Mouse (Mus musculus) left cerebral cortex, postnatal 4 days (tissue): Measurements from ENCODE around the gene Man1a. TPM values are rescaled to one million over a fixed set of nuclear protein-coding genes. Genes with fewer than 3 reads are reported as not detected.

Source experiments
- DNase-seq: peaks from one replicate; pipeline ENCODE4 v3.0.0-alpha.2; 2022
- intact Hi-C: fragments of 180-260 bp; cut with DNase I; formaldehyde crosslinking; loops from one replicate; pipeline ENCODE4 v1.15.1; 2025
- total RNA-seq, 2 experiments: library from RNA; stranded (reverse); gene quantifications; 2 replicates each; pipeline ENCODE4 v1.2.3; 2021

Man1a gene
- total RNA-seq, 2 experiments from 2014 or later, result 21.1 to 21.7 TPM

DNA sequence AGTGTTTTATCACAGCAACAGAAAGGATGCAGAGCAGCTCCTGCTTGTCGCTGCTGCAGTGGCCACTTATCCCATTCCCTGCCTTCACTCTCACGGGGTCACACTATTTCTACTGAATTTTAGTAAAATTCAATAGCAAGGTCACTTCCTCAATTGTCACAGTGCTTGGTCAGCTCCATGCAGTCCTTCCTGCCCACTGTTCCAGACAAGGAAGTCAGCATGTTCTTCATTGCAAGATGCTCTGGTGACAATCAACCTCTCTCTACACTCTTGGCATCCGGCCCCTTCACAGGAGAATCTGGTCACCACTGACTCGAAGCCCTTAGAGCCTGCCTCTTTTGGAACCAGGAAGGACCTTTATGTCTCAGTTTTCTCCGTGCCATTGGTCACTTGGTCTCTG is 148.5 kb downstream of the Man1a start:
- intact Hi-C loops, result no loop called here
- DNase-seq, result no peak

DNA sequence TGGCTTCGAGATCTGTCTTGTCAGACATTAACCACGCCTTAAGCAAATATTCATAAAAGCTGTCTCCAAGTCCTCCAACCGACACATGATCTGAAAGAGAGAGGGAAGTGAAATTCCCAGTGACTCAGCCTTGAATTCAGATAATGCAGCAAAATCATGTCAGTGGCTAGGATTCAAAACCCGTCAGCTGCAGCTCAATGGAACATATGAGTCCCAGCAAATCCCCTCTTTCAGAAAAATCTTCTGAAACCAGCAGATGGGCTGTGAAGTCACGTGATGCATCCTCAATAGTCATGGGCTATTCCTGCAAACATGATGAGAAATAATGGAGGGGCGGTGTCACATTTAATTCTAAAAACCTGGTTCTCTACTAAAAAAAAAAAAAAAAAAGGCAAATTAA is 151.0 kb downstream of the Man1a start:
- DNase-seq, result no peak
- intact Hi-C loops, result no loop called here

DNA sequence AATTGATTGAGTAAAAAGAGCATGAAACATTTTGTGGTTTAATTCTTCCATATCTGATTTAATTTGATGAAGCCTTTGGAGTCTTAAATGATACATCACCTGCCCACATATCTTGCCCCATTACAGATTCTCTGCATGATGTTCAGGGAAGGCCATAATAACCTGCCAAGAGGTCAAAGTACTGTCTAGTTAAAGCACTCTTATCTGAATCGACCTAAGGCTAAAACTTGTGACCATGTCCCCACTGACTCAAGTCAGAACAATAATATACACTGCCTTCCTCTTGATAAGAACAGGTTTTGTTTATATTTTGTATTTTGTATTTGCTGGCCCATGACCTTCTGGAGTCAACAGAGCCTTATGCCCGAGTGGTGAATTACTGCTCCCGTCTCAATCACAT is 154.2 kb downstream of the Man1a start:
- intact Hi-C loops, result no loop called here
- DNase-seq, result no peak

DNA sequence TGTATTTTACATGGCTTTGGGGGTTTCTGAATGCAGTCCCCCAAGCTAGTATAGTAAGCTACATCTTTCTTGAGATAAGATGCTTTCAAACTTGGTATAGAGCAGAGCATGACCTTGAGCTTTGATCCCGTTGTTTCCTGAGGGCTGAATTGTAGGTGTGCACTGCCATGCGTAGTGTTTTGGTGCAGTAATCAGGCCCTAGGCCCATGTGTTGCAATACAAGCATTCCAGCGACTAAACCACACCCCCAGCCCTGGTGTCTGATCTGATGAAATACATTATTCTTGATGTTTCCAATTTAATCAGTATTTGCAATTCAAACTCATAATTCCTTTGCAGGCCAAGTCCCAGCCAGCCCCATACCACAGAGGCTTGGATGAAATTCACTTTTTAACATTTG is 158.9 kb downstream of the Man1a start:
- intact Hi-C loops, result no loop called here
- DNase-seq, result no peak

DNA sequence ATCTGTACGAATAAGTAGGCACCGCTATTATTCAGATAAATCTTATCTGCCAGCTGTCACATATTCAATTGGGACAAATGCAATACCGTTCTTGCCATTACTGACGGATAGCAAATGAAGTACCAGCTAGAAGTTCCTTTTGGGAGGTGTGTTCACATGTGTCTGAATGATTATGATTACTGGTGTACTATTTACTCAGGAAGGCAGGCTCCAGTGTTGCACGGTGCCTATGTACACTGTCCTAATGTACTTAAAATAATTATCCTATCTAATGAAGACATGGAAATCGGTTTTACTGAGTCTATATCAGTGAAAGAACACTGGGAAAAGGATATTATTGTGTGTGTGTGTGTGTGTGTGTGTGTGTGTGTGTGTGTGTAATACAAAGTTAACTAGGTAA is 160.7 kb downstream of the Man1a start:
- no peak for DNase-seq
- intact Hi-C loops, result no loop called here

DNA sequence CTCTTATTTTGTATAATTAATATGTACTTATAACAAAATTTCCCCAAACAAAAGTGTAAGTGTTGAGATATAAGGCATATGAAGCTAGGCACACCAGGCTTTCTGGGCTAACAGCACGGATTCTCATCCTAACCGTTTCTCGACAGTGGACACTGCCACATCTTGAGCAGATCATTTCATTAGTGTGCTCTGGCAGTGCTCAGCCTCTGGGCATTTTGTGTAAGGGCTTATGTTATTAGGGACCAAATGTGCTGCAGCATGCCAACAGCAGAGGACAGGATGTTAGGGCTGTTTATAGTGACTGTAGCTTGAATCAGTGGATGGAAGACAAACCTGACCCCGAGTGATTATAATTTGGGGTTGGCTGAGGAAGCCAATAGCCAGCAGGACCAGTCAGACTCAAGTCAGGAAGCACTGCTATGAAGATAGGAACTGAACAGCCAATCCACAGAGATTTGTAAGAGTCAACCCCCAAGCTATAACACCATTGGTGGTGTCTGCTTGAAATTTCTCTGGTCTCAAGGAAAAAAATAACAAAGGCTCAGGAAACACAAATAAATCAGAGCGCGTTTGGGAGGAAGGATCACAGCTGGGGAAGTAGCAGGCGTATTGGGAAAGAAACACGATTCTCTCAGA is 161.3 kb downstream of the Man1a start:
- intact Hi-C loops, result no loop called here
- no peak for DNase-seq

DNA sequence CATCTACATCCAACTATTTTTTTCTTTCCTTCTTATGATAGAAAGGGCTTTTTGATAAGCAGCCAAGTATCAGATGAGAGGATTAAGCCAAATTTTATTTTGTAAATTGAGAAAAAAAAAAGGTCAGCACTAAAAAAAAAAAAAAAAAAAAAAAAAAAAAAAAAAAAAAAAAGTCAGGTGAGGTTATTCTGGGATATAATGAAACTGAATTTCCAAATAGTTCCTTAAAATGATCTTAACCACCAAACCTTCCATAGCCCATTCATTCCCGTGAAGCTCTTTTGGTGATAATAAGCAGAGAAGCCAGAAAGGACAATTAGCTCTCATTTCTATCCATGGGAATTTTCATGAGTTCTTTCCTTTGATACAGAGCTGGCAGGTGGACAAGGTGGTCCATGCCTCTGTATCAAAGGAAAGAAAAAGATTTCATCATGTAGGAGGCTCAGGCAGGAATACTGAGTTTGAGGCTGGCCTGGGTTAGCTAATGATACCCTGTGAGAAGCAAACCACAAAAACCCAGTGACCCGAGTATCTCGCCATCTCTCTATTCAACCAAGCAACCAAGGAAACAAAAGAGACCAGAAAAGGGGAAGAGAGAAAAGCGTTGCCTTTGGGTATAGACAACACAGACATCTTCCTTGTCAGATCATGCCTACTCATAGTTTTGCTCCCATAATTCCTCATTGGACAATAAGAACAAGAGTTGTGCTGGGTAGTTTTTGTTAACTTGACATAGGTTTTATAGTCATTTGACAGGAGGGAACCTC is 162.7 kb downstream of the Man1a start:
- intact Hi-C loops, result no loop called here

DNA sequence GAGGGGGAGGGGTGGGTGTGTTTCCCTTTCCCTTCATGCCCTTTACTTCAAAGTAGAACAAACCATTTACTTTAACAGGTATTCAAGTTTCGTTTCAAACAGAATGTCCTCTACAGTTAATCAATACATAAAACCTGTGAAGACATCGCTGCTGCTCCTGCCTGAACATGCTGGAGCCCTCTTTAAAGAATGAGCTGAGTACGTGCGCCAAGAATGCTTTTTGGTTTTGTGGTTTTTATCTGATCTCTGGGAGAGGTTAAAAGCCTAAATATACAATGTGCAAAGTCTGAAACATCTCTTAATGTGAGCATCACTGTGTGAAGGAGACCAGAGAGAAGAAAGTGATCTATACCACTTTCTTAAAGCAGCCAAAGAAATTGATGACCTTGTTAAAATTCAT is 186.9 kb downstream of the Man1a start:
- intact Hi-C loops, result no loop called here
- no peak for DNase-seq

More for the DNA sequence above, 162.7 kb downstream of the Man1a start:
- no peak for DNase-seq

DNA sequence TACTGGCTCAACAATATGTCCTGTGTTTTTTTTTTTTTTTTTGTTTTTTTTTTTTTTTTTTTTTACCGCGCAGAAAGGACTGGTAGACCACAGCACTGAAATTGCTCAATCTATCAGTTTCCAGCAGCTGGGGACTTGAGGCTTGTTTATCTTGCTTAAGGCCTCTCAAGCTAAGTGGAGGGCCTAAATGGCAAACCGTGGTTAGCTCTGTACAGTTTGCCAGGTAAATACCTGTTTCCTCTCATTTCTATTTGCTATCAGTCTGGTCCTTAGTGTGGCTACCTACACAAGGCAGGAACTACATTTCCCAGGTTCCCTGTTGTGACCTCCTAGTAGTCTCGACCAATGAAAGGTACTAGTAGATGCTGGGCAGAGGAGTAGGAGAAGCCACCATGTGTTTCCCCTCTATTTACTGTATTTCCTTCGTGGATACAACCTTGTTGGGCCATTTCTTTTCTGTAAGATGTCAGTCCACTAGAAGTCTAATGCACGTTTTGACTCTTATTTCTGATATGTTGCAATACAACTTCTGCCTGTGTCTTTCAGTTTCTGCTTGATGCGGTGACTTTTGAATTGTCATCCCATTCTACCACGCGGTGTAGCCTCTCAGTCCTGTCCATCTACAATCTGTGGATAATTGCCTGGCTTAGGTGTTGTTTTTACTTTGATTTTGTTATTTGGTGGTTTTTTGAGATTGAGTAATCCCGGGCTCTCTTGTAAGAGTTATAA is 187.9 kb downstream of the Man1a start:
- intact Hi-C loops, result no loop called here

DNA sequence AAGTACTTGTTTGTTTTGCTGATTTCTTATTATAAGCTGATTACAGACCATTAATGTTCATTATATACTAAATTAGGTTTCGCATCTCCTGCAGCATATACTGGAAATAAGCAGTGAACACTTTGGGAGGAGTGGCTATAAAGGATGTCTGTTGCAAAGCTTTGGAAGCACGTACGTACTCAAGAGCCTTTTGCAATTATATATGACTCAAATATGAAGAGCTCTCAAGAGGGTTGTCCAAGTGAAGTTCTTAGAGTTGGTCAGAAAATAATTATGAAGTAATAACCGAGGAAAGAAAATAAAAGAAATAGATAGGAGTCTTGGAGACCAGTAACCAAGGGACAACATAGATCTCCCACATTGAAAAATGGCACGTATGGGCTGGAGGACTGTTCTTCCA is 189.9 kb downstream of the Man1a start:
- intact Hi-C loops, result no loop called here
- DNase-seq, result no peak

More for the DNA sequence above, 187.9 kb downstream of the Man1a start:
- DNase-seq, result no peak

DNA sequence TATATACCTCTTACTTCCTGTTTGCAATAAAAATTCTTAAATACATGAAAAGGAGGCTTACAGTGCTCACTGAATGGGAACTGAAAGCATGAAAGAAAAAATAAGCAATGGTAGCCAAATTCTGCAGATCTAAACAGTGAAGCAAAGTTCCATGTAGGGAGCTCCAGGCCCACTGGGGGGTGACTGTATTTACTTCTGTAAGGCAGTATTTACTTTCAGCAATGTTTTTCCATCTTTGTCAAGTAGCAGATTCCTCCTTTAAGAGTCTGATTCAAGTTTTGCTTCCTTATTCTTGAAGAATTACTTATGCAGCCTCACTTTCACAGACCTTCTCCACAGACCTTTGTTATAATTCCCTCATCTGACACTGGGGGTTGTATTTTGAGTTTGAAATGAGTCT is 195.1 kb downstream of the Man1a start:
- no peak for DNase-seq
- intact Hi-C loops, result no loop called here

DNA sequence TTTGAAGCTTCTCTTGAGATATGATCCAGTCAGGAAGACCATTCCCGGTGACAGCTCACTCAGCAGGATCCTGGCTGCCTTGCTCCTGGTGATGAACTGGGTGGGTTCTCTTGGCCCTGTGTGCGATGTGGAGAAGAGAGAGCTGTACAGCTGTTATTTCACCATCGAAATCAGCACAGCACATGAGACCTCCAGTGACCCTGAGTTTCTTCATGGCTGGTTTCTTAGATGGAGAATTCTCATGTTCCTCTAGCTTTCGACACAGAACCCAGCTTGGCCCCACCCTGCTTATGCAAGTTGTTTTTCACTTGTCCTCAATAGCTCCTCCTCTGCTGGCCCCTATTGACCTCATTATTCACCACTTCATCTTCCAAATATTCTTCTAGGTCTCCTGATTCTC is 200.5 kb downstream of the Man1a start:
- DNase-seq, result no peak
- intact Hi-C loops, result no loop called here

DNA sequence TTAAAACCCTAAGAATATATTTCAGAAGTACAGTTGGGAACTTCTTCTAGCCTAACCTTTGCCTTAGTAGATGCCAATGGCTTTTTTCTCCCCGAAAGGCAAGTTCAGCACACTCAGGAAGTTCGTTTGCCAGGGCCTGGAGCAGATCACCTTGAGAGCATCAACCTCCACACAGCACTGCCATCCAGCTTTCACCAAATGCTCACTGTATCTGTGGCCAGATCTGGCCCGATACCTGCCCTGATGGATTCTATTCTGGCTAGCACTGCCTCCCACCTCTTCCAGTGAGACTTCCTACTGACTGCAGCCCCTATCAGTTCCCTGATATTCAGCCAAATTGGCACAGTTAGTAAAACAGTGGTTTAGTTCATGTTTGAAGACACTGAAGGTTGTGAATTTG is 202.2 kb downstream of the Man1a start:
- no peak for DNase-seq
- intact Hi-C loops, result no loop called here

DNA sequence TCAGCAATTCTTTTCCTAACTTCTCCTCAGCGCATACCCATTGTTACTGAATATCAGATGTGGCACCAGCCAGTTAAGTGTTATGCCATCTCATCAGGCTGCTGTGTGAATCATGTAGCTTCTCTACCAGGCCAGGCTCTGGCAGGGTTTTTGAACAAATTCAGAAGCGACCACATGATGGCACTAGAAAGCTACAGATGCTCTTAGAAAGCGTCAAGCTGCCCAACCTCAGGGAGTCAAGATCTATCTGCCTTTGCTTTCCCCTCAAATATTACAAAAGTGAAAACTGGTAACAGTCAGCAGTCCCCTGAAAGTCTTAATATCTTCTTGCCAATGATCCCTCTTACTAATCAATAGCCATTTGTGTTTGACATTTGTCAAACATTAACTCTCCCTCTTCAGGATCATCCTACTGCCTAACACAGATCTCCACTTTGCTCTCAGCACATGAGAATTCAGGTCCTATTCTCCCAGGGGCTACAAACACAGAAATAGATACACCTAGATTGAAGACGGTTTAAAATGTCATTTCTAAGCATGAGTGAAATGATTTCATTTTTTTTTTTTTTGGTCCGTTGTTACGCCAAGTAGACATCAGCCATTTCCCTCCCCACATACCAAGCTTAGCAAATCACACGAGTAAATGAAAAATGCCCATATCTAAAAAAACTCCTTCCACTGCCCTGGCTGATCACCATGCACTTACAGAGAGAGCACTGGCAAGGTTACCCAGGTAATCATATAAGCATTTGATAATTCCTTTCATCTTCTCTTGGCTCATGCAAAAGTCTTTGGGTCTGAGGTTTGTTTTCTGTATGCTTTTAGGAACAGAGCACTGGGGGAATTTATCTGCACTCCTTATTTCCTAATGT is 212.7 kb downstream of the Man1a start:
- peak; percentile 36 for DNase-seq
- intact Hi-C loops, result no loop called here

DNA sequence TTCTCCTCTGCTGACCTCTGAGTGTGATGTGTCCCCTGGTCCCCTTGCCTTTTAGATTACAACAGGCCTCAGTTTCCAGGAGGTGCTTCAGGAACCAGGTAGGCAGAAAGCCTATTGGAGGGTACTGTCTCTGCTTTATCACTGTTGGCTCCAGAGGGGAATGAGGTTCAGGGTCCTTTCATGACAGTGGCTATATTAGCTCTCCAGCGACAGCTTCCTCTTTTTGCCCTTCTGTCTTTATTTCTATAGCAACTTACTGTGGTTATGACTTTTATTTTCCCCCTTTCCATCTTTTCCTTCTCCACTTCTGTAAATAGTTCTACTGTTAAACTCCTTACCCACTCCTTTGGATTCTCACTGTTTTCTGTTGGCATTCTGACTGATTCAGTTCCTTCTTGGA is 216.5 kb downstream of the Man1a start:
- DNase-seq, result no peak
- intact Hi-C loops, result no loop called here

DNA sequence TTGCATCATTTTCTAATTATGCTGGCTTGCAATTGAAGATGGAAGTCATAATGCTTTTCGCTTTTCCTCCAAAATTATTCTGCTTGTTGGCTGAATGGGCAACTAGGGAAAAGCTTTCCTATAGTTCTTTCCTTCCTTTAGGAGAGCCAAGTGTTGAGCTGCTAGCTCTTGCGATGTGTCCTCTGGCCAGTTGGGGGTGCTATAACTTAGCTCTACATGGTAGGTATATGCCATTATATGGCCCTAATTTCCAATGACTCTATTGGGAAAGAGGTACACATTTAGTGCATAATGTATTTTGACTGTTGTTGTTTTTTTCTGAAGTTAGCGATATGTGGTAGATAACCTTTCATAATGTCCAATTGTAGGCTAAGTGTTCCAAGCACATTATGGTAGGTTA is 217.2 kb downstream of the Man1a start:
- no peak for DNase-seq
- intact Hi-C loops, result no loop called here
